Mouse (Mus musculus) MEL (cell line): ENCODE results near the gene Pakap.

Experiments
- BHLHE40 ChIP-seq: IDR thresholded peaks from 2 replicates; pipeline ENCODE4 v1.6.1; 2012; ENCODE audit warnings: low read depth, mild to moderate bottlenecking, inconsistent platforms, low read length, improper control_type of control experiment, borderline replicate concordance
- CTCF ChIP-seq, 3 experiments: IDR thresholded peaks in 2 of 3; conservative IDR thresholded peaks in 1 of 3; 2 replicates each; pipeline ENCODE4 v1.5.1; 2011 to 2012; ENCODE audit warnings: low read length in 3 of 3, low read depth in 2 of 3, mild to moderate bottlenecking in 2 of 3, improper control_type of control experiment in 1 of 3, inconsistent platforms in 1 of 3, mixed read lengths in 1 of 3, moderate library complexity in 1 of 3; ENCODE audit not compliant: control insufficient read depth in 1 of 3, insufficient read depth in 1 of 3, poor library complexity in 1 of 3, severe bottlenecking in 1 of 3
- MEF2A ChIP-seq: IDR thresholded peaks from 2 replicates; pipeline ENCODE4 v1.6.1; 2014; ENCODE audit warnings: low read depth, mild to moderate bottlenecking, inconsistent platforms, low read length, improper control_type of control experiment; ENCODE audit not compliant: poor library complexity, insufficient replicate concordance, severe bottlenecking; ENCODE audit errors: extremely low read depth
- MXI1 ChIP-seq: IDR thresholded peaks from 2 replicates; pipeline ENCODE4 v1.6.1; 2011; ENCODE audit warnings: mild to moderate bottlenecking, low read depth, low read length, improper control_type of control experiment
- POLR2A ChIP-seq, 2 experiments: IDR thresholded peaks; 2 replicates each; pipeline ENCODE4 v1.6.1; 2011 to 2012; ENCODE audit warnings: low read length in 2 of 2, mild to moderate bottlenecking in 2 of 2, control low read depth in 1 of 2, improper control_type of control experiment in 1 of 2, low read depth in 1 of 2, moderate library complexity in 1 of 2; ENCODE audit not compliant: control insufficient read depth in 1 of 2, insufficient read depth in 1 of 2, poor library complexity in 1 of 2
- TCF12 ChIP-seq: IDR thresholded peaks from 2 replicates; pipeline ENCODE4 v1.6.1; 2014; ENCODE audit warnings: low read depth, mild to moderate bottlenecking, inconsistent platforms, low read length, improper control_type of control experiment, moderate library complexity
- ZNF384 ChIP-seq: IDR thresholded peaks from 2 replicates; pipeline ENCODE4 v1.6.1; 2012; ENCODE audit warnings: low read depth, mild to moderate bottlenecking, inconsistent platforms, low read length, improper control_type of control experiment

GRCm38 (mm10) chr4:57812075-57812474, 244.1 kb downstream of the Pakap start:
- TF ChIP-seq CTCF (IDR thresholded peaks at IDR 0.05 in 2 of 3, conservative IDR thresholded peaks at IDR 0.05 in 1 of 3; ENCODE audit: control insufficient read depth in 1 of 3, insufficient read depth in 1 of 3, low read depth in 2 of 3, low read length in 3 of 3, poor library complexity in 1 of 3, severe bottlenecking in 1 of 3) (no peak), TCF12 (no peak), BHLHE40 (no peak), MXI1 (no peak), POLR2A (IDR thresholded peaks at IDR 0.05; ENCODE audit: control insufficient read depth in 1 of 2, insufficient read depth in 1 of 2, low read depth in 1 of 2, low read length in 2 of 2, poor library complexity in 1 of 2) (no peak), ZNF384 (no peak), MEF2A (no peak)
